Mouse (Mus musculus) layer of hippocampus, adult 11-12 months (tissue): ENCODE measurements at regions not wholly inside any gene's neighbourhood (a gene's known extent, or its start where the extent isn't known, plus 50 kb on each side); places are given as distances from the start of the nearest gene placed in this dataset.

Source experiments
- DNase-seq: peaks from one replicate; pipeline ENCODE4 v3.0.0; 2022; ENCODE audit warnings: low spot score

GRCm38 (mm10) chr8:82473266-82473665 lies 70.2 kb upstream of the Il15 start:
- no peak for DNase-seq

- no peak for DNase-seq
These were observed 68.8 kb upstream of the Il15 start for GRCm38 (mm10) chr8:82471825-82472224.

GRCm38 (mm10) chr8:82469824-82470223 lies 66.8 kb upstream of the Il15 start:
- no peak for DNase-seq

- DNase-seq, result no peak
These were observed 59.8 kb upstream of the Il15 start for GRCm38 (mm10) chr8:82462841-82463240.

- DNase-seq, result no peak
These were observed 56.0 kb upstream of the Il15 start for GRCm38 (mm10) chr8:82459007-82459406.

GRCm38 (mm10) chr8:82454056-82454455 lies 51.0 kb upstream of the Il15 start:
- DNase-seq, result no peak
